Mouse (Mus musculus): Measurements from ENCODE around the gene Pde10a.

DNA sequence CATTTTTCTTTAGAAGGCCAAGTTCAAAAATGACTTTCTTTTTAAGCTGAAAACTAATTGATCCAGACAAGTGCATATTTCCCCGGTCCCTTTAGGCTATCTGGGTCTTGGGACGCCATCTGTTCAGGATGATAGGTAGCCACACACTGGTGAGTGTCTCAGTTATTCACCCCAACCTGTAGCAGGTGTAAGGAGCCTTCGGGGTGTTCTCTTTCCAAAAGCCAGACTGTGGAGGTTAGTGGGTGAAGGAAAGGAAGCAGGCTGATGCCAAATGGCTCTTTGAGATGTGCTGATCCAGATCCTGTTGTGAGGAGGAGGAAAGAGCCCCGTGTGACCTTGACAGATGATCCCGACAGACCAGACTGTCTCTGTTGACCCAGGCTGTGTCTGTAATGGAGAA is 448.2 kb downstream of the Pde10a start:
- TF ChIP-seq POLR2A (IDR thresholded peaks at IDR 0.05; ENCODE audit: borderline replicate concordance, low read depth, low read length) (no peak), CTCF (IDR thresholded peaks at IDR 0.05; ENCODE audit: low read depth, low read length) (no peak)
